In the genomic region with DNA sequence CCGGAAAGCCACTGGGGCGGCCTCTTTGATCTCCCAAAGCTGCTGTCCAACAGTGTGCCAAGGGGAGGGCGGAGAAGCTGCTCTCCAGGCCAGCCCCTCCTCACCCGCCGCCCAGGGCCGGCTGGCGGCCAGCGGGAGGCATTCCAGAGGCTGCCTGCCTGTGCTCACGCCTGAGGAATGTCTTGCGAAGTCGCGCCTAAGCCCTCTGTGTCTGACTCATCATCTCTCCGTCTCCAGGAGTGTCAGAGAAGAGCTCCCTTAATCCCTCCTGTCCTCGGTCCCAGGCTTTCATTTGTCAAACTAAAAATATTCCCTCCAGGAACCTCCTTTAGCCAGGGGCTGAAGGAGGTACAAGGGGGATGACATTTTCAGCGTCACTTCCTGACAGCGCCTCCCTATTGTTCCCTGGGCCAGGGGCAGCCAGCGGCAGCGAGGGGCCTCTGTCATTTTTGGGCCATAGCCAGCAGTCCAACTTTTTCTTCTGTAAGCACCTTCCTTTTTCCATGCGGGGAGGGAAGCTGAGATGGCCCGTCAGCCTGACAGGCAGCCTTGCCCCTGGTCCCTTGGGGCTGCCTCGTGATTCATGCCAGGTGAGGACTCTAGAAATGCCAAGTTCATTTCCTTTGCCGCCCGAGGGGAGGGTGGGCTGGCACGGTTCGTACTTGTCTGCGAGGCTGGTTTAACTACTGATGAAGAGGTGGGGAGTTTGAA, we compare ENCODE assay signal across 9 mouse cellular contexts.
DNase-seq lines count a peak whose midpoint lies in the region; ATAC-seq and TF ChIP-seq lines count a peak whose summit lies in the region.
"Had no signal": no experiment of that assay in that cellular context is flagged by ENCODE, and none has a peak within 500 bp of the region (broad histone marks: within the 10 kb centered on the region; RNA-seq: fewer than 3 reads in every experiment).

No protein-coding gene starts in this region.

- WGBS in forebrain, embryonic 16.5 days = 6% methylated on average over 26 of the region's 26 CpGs
- 2% methylated on average over 26 of the region's 26 CpGs for WGBS in heart, postnatal 0 days
- WGBS in liver, embryonic 13.5 days (ENCODE audit: insufficient replicate concordance) = 13% methylated on average over 26 of the region's 26 CpGs

- peak overlapping the region; percentile 38 for H3ac ChIP-seq in C2C12 (ENCODE audit: control insufficient read depth, insufficient read length, low read depth)

- TF ChIP-seq EP300 in heart, postnatal 0 days (IDR thresholded peaks at IDR 0.05; ENCODE audit: low read depth) = no peak

- no peak overlapping the region for H3K9ac ChIP-seq in forebrain, embryonic 16.5 days (replicated peaks; ENCODE audit: low read depth, low read length)
- H3K9ac ChIP-seq in heart, postnatal 0 days (replicated peaks; ENCODE audit: low read depth, low read length) = no peak overlapping the region
- no peak overlapping the region for H3K9ac ChIP-seq in liver, embryonic 13.5 days

- peak; percentile 57 to 60 for DNase-seq in cerebellum, adult 18-20 months
- DNase-seq in heart, postnatal 0 days (ENCODE audit: low spot score) = peak; percentile 68
- DNase-seq in kidney, postnatal 14 days = peak; percentile 87
- no peak for DNase-seq in liver, embryonic 13.5 days
- peak; percentile 87 for DNase-seq in ovary, adult 18-20 months (ENCODE audit: low spot score)
- DNase-seq in spleen, adult 18-20 months = no peak

- H3K9me3 ChIP-seq in forebrain, embryonic 16.5 days (ENCODE audit: control insufficient read depth, low read length) = no peaks in the 10 kb centered on the region
- H3K9me3 ChIP-seq in heart, postnatal 0 days (replicated peaks; ENCODE audit: control insufficient read depth, low read length) = no peaks in the 10 kb centered on the region
- H3K9me3 ChIP-seq in liver, embryonic 13.5 days (replicated peaks) = no peaks in the 10 kb centered on the region

- H3K4me3 ChIP-seq in C2C12 (ENCODE audit: insufficient read depth, poor library complexity, severe bottlenecking) = peak overlapping the region; percentile 18
- H3K4me3 ChIP-seq in forebrain, embryonic 16.5 days (replicated peaks; ENCODE audit: low read length) = no peak overlapping the region
- H3K4me3 ChIP-seq in heart, postnatal 0 days (ENCODE audit: low read depth, low read length) = peak overlapping the region; percentile 17
- H3K4me3 ChIP-seq in liver, embryonic 13.5 days (replicated peaks) = no peak overlapping the region

- H3K79me3 ChIP-seq in C2C12 (ENCODE audit: low read depth) = no peaks in the 10 kb centered on the region

- ATAC-seq in forebrain, embryonic 16.5 days = peak; percentile 73
- peak; percentile 84 for ATAC-seq in heart, postnatal 0 days (ENCODE audit: insufficient read depth, low read depth)
- ATAC-seq in liver, embryonic 13.5 days (ENCODE audit: low read depth) = no peak

- H3K4me2 ChIP-seq in forebrain, embryonic 16.5 days (ENCODE audit: low read length) = peak overlapping the region; percentile 18
- peak overlapping the region; percentile 55 for H3K4me2 ChIP-seq in heart, postnatal 0 days (ENCODE audit: low read depth, low read length)
- H3K4me2 ChIP-seq in liver, embryonic 13.5 days = 0 out of 2 replicates have a peak overlapping the region, but pooled peaks have one; percentile 6

- H3K79me2 ChIP-seq in C2C12 (ENCODE audit: control insufficient read depth, insufficient read depth) = no peaks in the 10 kb centered on the region

- H3K27ac ChIP-seq in forebrain, embryonic 16.5 days (ENCODE audit: low read length) = no peak overlapping the region
- no peak overlapping the region for H3K27ac ChIP-seq in heart, postnatal 0 days (ENCODE audit: low read depth)
- H3K27ac ChIP-seq in liver, embryonic 13.5 days = no peak overlapping the region

- no peak for TF ChIP-seq CTCF in C2C12 (IDR thresholded peaks at IDR 0.05; ENCODE audit: control insufficient read depth, insufficient read depth, insufficient read length)
- TF ChIP-seq CTCF in heart, postnatal 0 days (IDR thresholded peaks at IDR 0.05; ENCODE audit: low read depth) = no peak

- peaks cover 14% of the 10 kb centered on the region for H3K4me1 ChIP-seq in forebrain, embryonic 16.5 days (replicated peaks; ENCODE audit: control insufficient read depth, insufficient read depth, low read length)
- peaks cover 15% of the 10 kb centered on the region for H3K4me1 ChIP-seq in heart, postnatal 0 days (ENCODE audit: control insufficient read depth, insufficient read depth)
- no peaks in the 10 kb centered on the region for H3K4me1 ChIP-seq in liver, embryonic 13.5 days (replicated peaks)

- no peaks in the 10 kb centered on the region for H3K27me3 ChIP-seq in C2C12 (ENCODE audit: control insufficient read depth, insufficient read depth, insufficient read length)
- no peaks in the 10 kb centered on the region for H3K27me3 ChIP-seq in forebrain, embryonic 16.5 days (replicated peaks; ENCODE audit: control insufficient read depth, insufficient read depth, low read length)
- H3K27me3 ChIP-seq in heart, postnatal 0 days (ENCODE audit: control insufficient read depth, insufficient read depth, low read length) = no peaks in the 10 kb centered on the region
- peaks cover 14% of the 10 kb centered on the region for H3K27me3 ChIP-seq in liver, embryonic 13.5 days

- no peaks in the 10 kb centered on the region for H3K36me3 ChIP-seq in C2C12 (ENCODE audit: control insufficient read depth, insufficient read depth)
- no peaks in the 10 kb centered on the region for H3K36me3 ChIP-seq in forebrain, embryonic 16.5 days (ENCODE audit: control insufficient read depth, insufficient read depth)
- no peaks in the 10 kb centered on the region for H3K36me3 ChIP-seq in heart, postnatal 0 days (replicated peaks; ENCODE audit: control insufficient read depth, insufficient read depth, low read length)
- no peaks in the 10 kb centered on the region for H3K36me3 ChIP-seq in liver, embryonic 13.5 days
- H3K36me3 ChIP-seq: G1E had no signal

TF ChIP-seq in C2C12, 6 proteins besides CTCF, POLR2A, EP300 and RAD21:
- TF ChIP-seq FOSL1 (IDR thresholded peaks at IDR 0.05; ENCODE audit: insufficient read depth, low read length, poor library complexity, severe bottlenecking) (peak; percentile 68), MAX (IDR thresholded peaks at IDR 0.05) (no peak), MYOG (IDR thresholded peaks at IDR 0.05; ENCODE audit: control insufficient read depth, extremely low read depth, insufficient read length) (no peak), CEBPB (IDR thresholded peaks at IDR 0.05; ENCODE audit: low read depth) (peak; percentile 57)

Comparison
In these comparisons a context has a peak if more than half of its experiments do, and no peak if none do; other contexts are left out.
1. H3K4me3 ChIP-seq: peak in C2C12 (single experiment) and heart, postnatal 0 days (single experiment); none in forebrain, embryonic 16.5 days (single experiment) and liver, embryonic 13.5 days (single experiment).
2. DNase-seq: peak in cerebellum, adult 18-20 months (2 of 2), heart, postnatal 0 days (single experiment), kidney, postnatal 14 days (single experiment) and ovary, adult 18-20 months (single experiment); none in liver, embryonic 13.5 days (single experiment) and spleen, adult 18-20 months (0 of 2).
3. Peak in every context shown above with its lines, with median percentiles within 50 percentile points of each other: H3K4me2 ChIP-seq.